Mouse (Mus musculus): ENCODE results near the gene Rbm3. TPM values are rescaled to one million over a fixed set of nuclear protein-coding genes. Genes with fewer than 3 reads are reported as not detected.

Gene Rbm3
- 466 and 497 TPM in 2 replicates for polyA plus RNA-seq (2016; fragmentation: Nextera tagmentation; extraction: Ambion mirVana)

DNA sequence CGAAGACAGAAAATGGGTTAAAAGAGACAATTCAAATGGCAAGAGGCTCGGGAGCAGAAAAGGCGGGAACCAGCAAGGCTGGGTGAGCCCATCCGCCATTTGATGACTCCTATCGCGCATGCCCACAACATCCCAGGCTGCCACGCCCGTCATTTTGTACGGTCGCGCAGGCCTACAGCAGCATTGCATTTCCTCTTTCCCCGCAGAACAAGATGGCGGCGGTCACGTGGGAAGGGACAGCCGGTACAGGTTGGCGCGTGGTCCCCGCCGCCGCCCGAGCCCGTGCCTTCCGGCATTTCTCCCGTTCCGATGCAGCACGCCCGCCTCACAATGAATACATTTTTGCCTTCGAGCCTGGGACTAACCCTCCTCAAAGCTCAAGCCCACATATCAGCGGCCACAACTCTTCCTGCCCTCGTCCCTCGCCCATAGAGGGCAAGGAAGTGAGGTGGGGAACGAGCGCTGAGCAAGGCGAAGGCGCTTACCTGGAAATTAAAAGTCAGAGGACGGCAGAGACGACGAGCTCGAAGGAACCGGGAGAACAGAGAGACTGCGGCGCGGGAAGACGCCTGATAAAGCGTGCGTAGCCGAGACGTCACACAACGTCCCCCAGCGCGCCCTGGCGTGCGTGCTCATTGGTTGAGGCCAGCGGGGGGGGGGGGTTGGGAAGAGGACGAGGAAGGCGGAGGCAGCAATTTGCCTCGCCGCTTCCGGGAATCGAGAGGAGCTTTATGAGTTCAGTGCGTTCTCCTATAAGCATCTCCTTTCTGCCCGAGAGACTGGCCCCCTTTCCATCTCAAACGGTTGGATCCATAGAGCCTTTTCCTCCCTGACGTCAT is at the start of gene Rbm3:
TSS of gene Rbm3 (minus strand) at position 728 of the 839 bp plus-strand sequence.
- Histone ChIP-seq H3K4me1 (no peaks in the 10 kb centered on the region), H3K36me3 (peaks cover 14% of the 10 kb centered on the region), H3K4me3 (peak within 1 kb of the TSS; percentile 59), H3K4me2 (replicated peaks) (peak within 1 kb of the TSS; percentile 83), H3K9ac (peak within 1 kb of the TSS; percentile 77), H3K27me3 (no peaks in the 10 kb centered on the region), H3K27ac (peak within 1 kb of the TSS; percentile 97), H3K9me3 (no peaks in the 10 kb centered on the region)
- 21% methylated on average over 57 of the region's 65 CpGs for WGBS
- peak; percentile 91 for ATAC-seq (ENCODE audit: insufficient number of reproducible peaks, insufficient read depth, low FRiP score, low TSS enrichment)

GRCm38 (mm10) chrX:8193419-8193723 is 47.7 kb upstream of the Rbm3 start, which contains the start of gene Ebp:
Ebp (minus strand) TSS chrX:8193512.
- H3K27ac ChIP-seq, result peak within 1 kb of the TSS; percentile 82; the same call in 1 of the 2 replicates
- peak within 1 kb of the TSS; percentile 47 for H3K9ac ChIP-seq
- ATAC-seq (ENCODE audit: insufficient number of reproducible peaks, insufficient read depth, low FRiP score, low TSS enrichment), result no peak
- H3K4me2 ChIP-seq (replicated peaks), result peak within 1 kb of the TSS; percentile 52
- 27% methylated on average over 10 of the region's 10 CpGs for WGBS
- H3K36me3 ChIP-seq, result no peaks in the 10 kb centered on the region
- no peaks in the 10 kb centered on the region for H3K27me3 ChIP-seq
- H3K9me3 ChIP-seq, result no peaks in the 10 kb centered on the region
- H3K4me1 ChIP-seq, result no peaks in the 10 kb centered on the region
- peak within 1 kb of the TSS; percentile 51 for H3K4me3 ChIP-seq

- H3K4me2 ChIP-seq (replicated peaks), result peak overlapping the region; percentile 52
- H3K27ac ChIP-seq, result peak overlapping the region; percentile 82; the same call in 1 of the 2 replicates
- H3K36me3 ChIP-seq, result no peaks in the 10 kb centered on the region
- peak overlapping the region; percentile 47 for H3K9ac ChIP-seq
- no peaks in the 10 kb centered on the region for H3K9me3 ChIP-seq
- peak overlapping the region; percentile 51 for H3K4me3 ChIP-seq
- peak; percentile 95 for ATAC-seq (ENCODE audit: insufficient number of reproducible peaks, insufficient read depth, low FRiP score, low TSS enrichment)
- no peaks in the 10 kb centered on the region for H3K27me3 ChIP-seq
- no peaks in the 10 kb centered on the region for H3K4me1 ChIP-seq
- WGBS, result 15% methylated on average over 38 of the region's 38 CpGs
Observed at GRCm38 (mm10) chrX:8192640-8193418, 47.1 kb upstream of the Rbm3 start.

- Histone ChIP-seq H3K27ac (peak overlapping the region; percentile 82; the same call in 1 of the 2 replicates), H3K9me3 (no peaks in the 10 kb centered on the region), H3K4me3 (peak overlapping the region; percentile 51), H3K9ac (peak overlapping the region; percentile 47), H3K4me2 (replicated peaks) (peak overlapping the region; percentile 52), H3K4me1 (no peaks in the 10 kb centered on the region), H3K36me3 (no peaks in the 10 kb centered on the region), H3K27me3 (no peaks in the 10 kb centered on the region)
- peak; percentile 55; the same call in 1 of the 2 replicates for ATAC-seq (ENCODE audit: insufficient number of reproducible peaks, insufficient read depth, low FRiP score, low TSS enrichment)
- 18% methylated on average over 11 of the region's 13 CpGs for WGBS
Observed at GRCm38 (mm10) chrX:8192126-8192639, 46.5 kb upstream of the Rbm3 start.

DNA sequence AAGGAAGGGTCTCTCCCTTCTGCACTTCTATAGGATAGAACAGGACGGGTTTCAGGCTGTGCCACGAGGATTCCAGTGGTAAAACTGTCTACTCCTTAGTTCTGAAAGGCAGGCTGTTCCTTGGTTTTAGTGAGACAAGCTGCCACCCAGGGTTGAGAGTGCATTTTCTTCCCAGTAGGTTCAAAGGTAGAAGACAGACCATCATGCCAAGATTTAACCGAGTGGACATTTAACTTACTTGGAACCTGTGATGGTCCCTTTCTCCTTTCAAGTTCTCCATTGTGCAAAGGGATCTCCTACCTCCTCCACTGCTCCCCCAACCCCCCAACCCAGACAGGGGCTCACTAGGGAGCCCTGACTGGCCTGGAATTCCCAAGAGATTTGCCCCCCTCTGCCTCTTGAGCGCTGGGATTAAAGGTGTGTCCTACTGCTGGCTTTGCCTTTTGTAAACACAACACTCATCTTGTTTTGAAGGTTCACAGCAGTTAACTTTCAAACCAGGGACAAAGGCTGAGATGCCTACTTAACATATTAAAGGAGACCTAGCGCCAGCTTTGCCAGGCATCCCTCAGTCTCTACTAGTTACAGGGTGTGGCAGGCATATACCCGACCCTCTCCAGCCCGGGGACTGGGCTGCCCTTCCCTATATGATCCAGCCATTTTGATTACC is 37.3 kb upstream of the Rbm3 start:
- Histone ChIP-seq H3K4me3 (no peak overlapping the region), H3K9me3 (no peaks in the 10 kb centered on the region), H3K4me1 (no peaks in the 10 kb centered on the region), H3K9ac (no peak overlapping the region), H3K36me3 (no peaks in the 10 kb centered on the region), H3K27me3 (no peaks in the 10 kb centered on the region), H3K4me2 (replicated peaks) (no peak overlapping the region), H3K27ac (no peak overlapping the region)
- no peak for ATAC-seq (ENCODE audit: insufficient number of reproducible peaks, insufficient read depth, low FRiP score, low TSS enrichment)
- 30% methylated on average over 7 of the region's 7 CpGs for WGBS

GRCm38 (mm10) chrX:8179646-8180045 is 34.0 kb upstream of the Rbm3 start:
- no peaks in the 10 kb centered on the region for H3K9me3 ChIP-seq
- no peaks in the 10 kb centered on the region for H3K4me1 ChIP-seq
- WGBS, result 74% methylated on average over 5 of the region's 5 CpGs
- no peak overlapping the region for H3K4me3 ChIP-seq
- no peak overlapping the region for H3K27ac ChIP-seq
- no peaks in the 10 kb centered on the region for H3K27me3 ChIP-seq
- ATAC-seq (ENCODE audit: insufficient number of reproducible peaks, insufficient read depth, low FRiP score, low TSS enrichment), result no peak
- H3K36me3 ChIP-seq, result no peaks in the 10 kb centered on the region
- no peak overlapping the region for H3K9ac ChIP-seq
- no peak overlapping the region for H3K4me2 ChIP-seq (replicated peaks)

DNA sequence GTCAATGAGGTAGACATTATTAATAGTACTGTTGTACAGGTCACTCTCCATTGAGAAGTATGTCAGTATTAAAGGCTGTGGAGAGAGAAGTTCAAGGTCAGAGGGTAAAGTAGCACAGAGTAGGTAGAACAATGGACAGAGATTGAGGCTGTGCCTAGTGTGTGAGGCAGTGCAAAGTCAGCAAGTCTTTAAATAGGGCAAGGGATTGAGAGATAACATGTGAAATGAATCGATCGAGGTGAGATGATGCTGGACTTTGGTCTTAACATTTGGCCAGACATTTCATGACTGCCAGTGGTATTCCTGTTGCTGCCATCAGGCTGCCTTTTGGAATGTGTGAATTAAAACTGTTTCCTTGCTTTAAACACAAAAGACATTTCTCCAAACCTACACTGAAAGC is 33.2 kb upstream of the Rbm3 start:
- no peaks in the 10 kb centered on the region for H3K27me3 ChIP-seq
- WGBS, result 95% methylated on average over 2 of the region's 2 CpGs
- H3K4me2 ChIP-seq (replicated peaks), result no peak overlapping the region
- no peaks in the 10 kb centered on the region for H3K4me1 ChIP-seq
- no peaks in the 10 kb centered on the region for H3K9me3 ChIP-seq
- no peak overlapping the region for H3K27ac ChIP-seq
- no peaks in the 10 kb centered on the region for H3K36me3 ChIP-seq
- no peak for ATAC-seq (ENCODE audit: insufficient number of reproducible peaks, insufficient read depth, low FRiP score, low TSS enrichment)
- H3K4me3 ChIP-seq, result no peak overlapping the region
- H3K9ac ChIP-seq, result no peak overlapping the region

GRCm38 (mm10) chrX:8175504-8176385 is 30.1 kb upstream of the Rbm3 start, which contains the start of gene Tbc1d25:
Tbc1d25 (minus strand) TSS chrX:8176181.
- H3K4me3 ChIP-seq, result peak within 1 kb of the TSS; percentile 56
- no peak within 1 kb of the TSS for H3K27ac ChIP-seq
- H3K27me3 ChIP-seq, result no peaks in the 10 kb centered on the region
- WGBS, result 16% methylated on average over 56 of the region's 56 CpGs
- peak within 1 kb of the TSS; percentile 45 for H3K4me2 ChIP-seq (replicated peaks)
- ATAC-seq (ENCODE audit: insufficient number of reproducible peaks, insufficient read depth, low FRiP score, low TSS enrichment), result peak; percentile 96
- no peaks in the 10 kb centered on the region for H3K9me3 ChIP-seq
- H3K9ac ChIP-seq, result peak within 1 kb of the TSS; percentile 36
- no peaks in the 10 kb centered on the region for H3K4me1 ChIP-seq
- H3K36me3 ChIP-seq, result no peaks in the 10 kb centered on the region

DNA sequence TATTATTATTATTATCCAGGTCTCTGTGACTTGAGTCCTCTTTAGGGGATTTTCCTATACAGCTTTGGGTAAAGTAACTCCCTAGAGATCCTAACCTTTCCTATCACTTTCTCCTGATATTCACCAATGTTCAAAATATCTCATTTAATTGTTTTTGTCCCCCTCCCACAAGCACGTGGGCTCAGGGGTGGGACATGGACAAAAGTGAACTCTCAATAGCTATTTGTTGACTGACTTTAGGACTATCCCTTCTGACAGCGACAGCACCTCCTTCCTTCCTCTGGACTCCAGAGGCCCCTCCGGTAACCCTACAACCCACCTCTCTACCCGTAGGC is 29.5 kb upstream of the Rbm3 start:
- no peaks in the 10 kb centered on the region for H3K4me1 ChIP-seq
- H3K27ac ChIP-seq, result no peak overlapping the region
- no peaks in the 10 kb centered on the region for H3K36me3 ChIP-seq
- H3K9me3 ChIP-seq, result no peaks in the 10 kb centered on the region
- no peaks in the 10 kb centered on the region for H3K27me3 ChIP-seq
- WGBS, result 28% methylated on average over 4 of the region's 4 CpGs
- peak overlapping the region; percentile 45 for H3K4me2 ChIP-seq (replicated peaks)
- peak overlapping the region; percentile 36 for H3K9ac ChIP-seq
- H3K4me3 ChIP-seq, result peak overlapping the region; percentile 56
- ATAC-seq (ENCODE audit: insufficient number of reproducible peaks, insufficient read depth, low FRiP score, low TSS enrichment), result no peak

DNA sequence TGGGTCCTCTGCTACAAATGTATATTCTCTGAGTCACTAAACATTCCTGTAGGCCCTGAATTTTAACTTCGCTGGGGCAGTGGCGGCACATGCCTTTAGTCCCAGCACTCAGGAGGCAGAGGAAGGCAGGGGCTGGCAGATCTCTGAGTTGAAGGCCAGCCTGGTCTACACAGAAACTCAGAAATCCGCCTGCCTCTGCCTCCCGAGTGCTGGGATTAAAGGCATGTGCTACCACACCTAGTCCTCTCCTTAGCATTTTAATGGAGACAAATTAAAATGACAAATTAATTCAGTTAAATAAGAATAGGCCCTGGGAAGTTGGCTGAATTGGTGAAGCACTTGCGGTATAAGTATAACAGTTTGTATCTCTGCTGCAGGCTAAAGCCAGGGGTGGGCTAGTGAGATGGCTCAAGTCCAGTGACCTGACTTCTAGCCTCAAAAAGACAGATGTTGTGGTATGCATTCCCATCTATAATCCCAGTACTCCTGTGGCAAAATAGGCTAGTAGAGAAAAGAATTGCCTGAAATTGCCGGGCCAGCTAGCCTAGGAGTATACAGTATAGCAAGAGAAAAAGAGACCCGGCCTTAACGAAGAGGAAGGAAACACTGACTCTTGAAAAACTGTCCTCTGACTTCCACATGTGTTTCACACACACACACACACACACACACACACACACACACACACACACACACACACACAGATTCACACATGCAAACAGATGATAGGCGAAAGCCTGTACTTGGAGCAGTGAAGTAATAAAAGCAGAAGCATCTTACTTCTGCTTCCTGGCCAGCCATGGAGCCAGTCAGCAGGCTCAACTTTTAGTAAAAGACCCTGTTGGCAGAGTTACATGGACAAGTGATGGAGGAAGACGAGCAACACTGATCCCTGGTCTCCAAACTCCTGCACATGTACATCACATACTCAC is 22.3 kb upstream of the Rbm3 start:
- ATAC-seq (ENCODE audit: insufficient number of reproducible peaks, insufficient read depth, low FRiP score, low TSS enrichment), result no peak
- Histone ChIP-seq H3K27me3 (no peaks in the 10 kb centered on the region), H3K4me1 (no peaks in the 10 kb centered on the region), H3K9me3 (no peaks in the 10 kb centered on the region), H3K9ac (no peak overlapping the region), H3K4me2 (replicated peaks) (no peak overlapping the region), H3K4me3 (no peak overlapping the region), H3K36me3 (peaks cover 2% of the 10 kb centered on the region; the same call in 1 of the 2 replicates), H3K27ac (no peak overlapping the region)
- 93% methylated on average over 10 of the region's 10 CpGs for WGBS
